Mouse (Mus musculus): Measurements from ENCODE around the gene Prap1.

DNA sequence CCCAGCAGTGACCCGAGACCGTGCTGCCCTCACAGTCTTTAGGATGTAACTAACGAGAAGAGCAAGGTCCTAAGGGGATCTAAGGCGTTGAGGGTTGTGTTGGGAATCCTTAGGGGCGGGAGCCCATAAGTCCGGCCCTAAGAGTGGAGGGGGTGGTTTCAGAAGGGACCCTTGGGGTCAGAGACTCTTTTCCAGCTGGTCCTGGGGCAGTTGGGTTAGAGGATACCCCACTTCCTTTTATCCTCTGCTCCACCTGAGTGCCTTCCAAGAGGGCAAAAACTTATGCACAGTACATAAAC, 31.4 kb upstream of the Prap1 start:
- TF ChIP-seq CTCF (IDR thresholded peaks at IDR 0.05; ENCODE audit: insufficient read depth, low read depth, low read length) (no peak), POLR2A (IDR thresholded peaks at IDR 0.05; ENCODE audit: insufficient read depth, low read depth, low read length) (no peak)

Measured in olfactory bulb, adult 2 months (tissue).